Mouse (Mus musculus): Measurements from ENCODE around the gene Krtcap2.

Krtcap2 gene

DNA sequence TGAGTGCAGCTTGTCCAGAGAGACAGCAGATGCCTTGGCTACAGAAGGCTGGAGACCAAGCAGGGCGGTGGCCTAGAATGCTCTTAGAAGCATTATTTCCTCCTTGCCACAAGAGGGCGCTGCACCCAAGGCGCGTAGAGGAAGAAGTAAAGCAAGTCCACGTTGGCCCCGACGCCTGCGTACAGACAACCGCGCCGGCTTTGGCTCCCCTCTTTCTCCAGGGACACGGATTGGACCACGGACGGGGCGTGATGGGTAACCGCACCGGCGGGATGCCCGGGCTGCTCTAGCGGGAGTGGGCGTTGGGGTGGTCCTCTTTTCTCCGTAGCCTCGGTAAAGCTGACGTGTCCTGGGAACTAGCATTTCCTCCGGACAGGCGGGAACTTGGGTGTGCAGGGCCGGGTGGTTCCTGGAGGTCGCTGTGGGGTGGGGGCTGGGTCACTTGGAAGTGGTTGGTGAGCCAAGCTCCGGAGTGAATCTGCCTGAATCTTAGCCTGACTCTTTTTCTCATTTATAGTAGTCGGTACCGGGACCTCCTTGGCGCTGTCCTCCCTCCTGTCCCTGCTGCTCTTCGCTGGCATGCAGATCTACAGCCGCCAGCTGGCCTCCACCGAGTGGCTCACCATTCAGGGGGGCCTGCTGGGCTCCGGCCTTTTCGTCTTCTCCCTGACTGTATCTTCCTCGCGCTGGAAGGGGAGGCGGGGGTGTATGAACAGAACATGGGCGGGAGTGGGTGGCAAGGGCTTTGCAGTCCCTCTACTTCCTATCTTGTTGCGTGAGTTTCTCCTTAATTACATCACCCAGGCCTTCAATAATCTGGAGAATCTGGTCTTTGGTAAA, 715 bp downstream of the Krtcap2 start, which contains the start of gene Trim46:
TSS of gene Trim46 (minus strand) at position 49 of the 840 bp plus-strand sequence.
- DNase-seq (ENCODE audit: low spot score): peak; percentile 90

DNA sequence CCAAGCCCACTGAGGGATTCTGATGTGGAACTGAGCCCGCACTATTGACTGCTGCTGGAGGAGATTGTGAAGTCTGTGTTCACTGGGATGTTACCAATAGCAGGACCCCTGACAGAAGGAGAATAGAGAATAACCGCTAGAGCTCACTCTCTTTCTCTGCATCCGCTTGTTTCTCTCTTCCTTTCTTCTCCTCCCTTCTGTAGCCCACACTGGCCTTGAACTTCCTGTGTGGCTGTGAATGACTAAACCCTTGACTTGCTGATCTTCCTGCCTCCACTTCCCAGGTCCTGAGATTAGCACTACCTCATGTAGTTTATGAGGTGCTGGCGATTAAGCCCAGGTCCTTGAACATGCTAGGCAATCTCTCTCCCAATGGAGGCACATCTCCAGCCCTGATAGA, 1.7 kb downstream of the Krtcap2 start:
- DNase-seq (ENCODE audit: low spot score): no peak

DNA sequence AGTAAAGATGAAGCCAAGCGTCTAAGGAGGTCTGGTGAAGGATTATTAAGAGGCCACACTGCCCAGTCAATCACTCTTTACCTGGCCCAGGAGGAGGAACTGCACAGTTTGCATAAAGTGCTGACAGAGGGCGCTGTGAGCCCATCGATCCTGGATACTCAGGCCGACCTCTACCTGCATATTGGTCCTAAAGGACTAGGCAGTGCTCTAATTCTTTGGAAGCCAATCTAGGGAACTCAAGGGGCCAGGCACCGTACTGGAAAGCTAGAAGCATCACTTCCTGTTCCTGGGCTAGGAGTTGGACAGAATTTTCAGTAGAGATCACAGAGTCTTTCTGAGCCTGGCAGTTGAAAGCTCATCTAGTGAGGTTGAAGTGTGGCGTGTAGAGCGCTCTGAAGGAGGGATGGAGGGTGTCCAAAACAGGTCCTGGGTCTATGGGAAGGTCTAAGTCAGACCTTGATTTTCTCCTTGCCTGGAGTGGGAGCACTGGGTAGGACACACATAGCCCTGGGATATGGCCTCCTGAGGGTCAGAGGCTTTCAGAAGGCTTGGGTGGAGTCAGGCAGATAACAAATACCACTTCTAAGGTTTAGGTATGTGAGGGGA, 4.8 kb downstream of the Krtcap2 start:
- peak; percentile 64 for DNase-seq (ENCODE audit: low spot score)

DNA sequence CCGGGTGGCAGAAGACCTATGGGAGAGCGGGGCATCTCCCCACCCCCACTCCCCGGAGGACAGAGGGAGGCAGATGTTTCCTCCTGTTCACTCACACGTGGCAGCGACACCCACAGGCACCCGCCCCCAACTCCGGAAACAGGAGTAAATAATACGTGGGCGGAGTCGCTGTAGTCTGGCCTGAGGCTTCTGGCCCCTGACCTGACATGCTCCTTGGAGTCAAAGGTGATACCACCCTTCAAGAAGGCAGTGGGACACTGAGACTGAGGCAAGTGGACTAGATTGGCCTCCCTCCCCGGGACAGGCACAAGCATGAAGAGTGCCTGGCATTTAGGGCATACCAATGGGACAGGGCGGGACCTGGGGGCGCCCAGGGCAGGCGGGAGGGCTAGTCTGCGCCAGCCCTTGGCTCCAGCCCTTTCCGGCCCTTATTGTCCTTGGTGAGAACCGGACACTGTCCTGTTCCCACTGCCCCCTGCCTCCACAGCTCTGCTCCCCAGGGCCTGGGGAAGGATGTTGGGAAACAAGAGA, 5.7 kb downstream of the Krtcap2 start:
- no peak for DNase-seq (ENCODE audit: low spot score)

DNA sequence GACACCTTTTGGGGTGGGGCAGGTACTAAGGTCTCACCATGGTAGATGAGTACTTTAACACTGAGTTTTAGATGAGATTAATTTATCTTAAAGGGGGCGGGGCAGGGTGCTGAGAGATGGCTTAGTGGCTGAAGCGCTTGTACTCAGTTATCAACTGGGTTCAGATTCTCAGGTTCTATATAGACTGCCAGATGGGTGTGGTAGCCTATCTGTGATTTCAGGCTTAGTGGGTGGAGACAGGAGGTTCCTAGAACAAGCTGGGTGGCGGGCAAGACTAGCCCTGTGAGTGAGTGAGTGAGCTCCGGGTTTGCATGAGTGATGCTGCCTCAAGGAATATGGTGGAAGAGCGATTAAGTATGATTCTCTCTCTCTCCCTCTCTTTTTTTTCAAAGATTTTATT, 9.2 kb downstream of the Krtcap2 start:
- DNase-seq (ENCODE audit: low spot score): no peak

DNA sequence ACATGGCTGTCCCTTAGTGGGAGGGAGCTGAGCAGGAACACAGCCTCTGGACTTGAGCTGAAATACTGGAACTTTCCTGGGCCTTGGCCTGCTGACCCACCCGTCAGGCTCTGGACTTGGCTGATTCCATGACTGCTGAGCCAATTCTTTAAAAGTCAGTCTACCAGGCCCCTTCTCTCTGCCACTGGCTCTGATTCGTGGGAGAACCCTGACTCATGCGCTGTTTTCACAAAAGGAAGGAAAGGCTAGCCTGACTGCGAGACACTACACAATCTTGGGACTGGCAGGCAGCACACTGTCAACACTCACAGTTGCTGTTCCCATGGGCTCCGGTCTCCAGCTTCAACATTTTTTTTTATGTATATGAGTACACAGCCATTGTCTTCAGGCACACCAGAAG, 10.4 kb downstream of the Krtcap2 start:
- DNase-seq (ENCODE audit: low spot score): no peak

DNA sequence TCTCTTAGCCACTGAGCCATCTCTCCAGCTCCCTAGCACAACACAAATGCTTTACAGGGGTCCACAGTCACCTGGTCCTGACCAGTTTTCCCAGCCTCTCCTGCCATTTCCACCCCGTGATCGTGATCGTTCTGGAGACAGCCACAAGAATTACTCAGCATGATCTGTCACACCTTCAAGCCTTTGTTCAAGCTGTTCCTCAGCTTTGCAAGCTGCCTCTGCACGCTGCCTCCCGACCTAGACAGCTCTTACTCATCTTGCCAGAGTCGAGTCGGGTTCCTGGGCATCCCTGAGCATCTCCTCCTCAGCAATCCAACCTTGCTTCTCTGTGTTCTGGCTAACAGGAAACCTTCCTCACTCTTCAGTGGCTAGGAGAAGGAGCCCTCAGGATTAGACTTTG, 13.3 kb downstream of the Krtcap2 start, which contains the start of gene Dpm3:
TSS of gene Dpm3 (plus strand) at position 283 of the 400 bp plus-strand sequence.
- DNase-seq (ENCODE audit: low spot score): no peak

DNA sequence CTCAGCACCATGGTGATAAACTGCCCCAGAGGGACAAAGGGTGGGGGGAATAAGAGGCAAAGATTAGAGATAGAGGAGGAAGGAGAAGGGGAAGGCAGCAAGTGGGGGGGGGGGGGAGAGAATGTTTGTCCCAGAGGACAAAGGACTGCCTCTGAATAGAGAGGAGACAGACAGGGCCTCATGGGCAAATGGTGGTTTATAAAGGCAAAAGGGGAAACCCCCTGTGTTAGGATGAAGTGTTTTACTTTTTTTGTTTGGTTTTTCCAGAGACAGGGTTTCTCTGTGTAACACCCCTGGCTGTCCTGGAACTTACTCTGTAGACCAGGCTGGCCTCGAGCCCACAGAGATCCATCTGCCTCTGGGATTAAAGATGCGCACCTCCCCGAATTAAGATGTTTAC, 14.4 kb downstream of the Krtcap2 start:
- DNase-seq (ENCODE audit: low spot score): no peak

DNA sequence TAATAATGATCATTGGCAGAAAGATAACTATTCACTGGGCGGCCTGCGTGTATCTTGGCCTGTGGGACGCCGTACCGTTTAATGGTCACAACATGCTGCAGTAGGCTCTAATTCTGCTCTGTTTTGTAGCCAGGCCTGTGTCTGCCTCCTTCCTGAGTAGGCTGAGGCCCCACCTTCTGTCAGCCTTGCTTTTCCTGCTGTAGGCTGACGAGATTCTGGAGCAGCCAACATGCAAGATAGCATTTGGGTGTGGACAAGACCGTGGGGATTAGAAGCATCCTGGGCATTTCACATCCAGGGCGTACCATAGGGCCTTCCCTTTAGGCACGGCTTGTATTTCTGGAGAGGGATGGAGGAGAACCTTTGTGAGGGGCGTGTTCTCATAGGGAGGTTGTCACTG, 16.7 kb downstream of the Krtcap2 start:
- no peak for DNase-seq (ENCODE audit: low spot score)

DNA sequence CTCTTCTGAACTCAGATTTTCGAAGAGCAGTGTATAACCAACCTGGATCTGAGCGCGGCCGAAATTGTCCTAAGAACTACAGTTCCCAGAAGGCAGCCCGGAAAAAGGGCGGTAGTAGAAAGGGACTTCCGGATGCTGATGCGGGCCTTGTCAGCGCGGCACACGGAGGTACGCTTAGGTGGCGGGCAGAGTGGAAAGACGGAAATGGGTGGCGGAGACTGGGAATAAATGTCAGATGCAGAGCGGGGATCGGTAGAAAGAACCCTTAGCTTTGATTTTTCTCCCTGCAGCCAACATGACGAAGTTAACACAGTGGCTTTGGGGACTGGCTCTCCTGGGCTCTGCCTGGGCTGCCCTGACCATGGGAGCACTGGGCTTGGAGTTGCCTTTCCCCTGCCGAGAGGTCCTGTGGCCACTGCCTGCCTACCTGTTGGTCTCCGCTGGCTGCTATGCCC, 20.7 kb downstream of the Krtcap2 start:
- DNase-seq (ENCODE audit: low spot score): peak; percentile 82

DNA sequence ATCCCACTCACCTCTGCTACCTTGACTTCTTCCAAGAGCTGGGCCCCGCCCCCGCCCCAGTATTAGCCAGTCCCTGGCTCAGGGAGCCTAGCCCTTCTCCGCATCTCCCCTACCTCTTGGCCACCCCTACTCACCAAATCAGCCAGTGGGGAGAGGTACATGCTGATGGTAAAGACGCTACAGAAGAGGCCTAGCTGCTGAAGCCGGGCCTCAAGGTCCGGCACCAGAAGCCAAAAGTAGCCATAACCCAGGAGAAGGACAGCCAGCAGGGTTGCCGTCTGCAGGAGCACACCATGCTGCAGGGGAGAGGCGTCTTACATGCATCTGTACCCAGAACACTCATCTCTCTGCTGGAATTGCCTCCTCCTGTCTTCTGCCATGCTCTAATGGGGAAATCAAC, 23.1 kb downstream of the Krtcap2 start:
- DNase-seq (ENCODE audit: low spot score): no peak

DNA sequence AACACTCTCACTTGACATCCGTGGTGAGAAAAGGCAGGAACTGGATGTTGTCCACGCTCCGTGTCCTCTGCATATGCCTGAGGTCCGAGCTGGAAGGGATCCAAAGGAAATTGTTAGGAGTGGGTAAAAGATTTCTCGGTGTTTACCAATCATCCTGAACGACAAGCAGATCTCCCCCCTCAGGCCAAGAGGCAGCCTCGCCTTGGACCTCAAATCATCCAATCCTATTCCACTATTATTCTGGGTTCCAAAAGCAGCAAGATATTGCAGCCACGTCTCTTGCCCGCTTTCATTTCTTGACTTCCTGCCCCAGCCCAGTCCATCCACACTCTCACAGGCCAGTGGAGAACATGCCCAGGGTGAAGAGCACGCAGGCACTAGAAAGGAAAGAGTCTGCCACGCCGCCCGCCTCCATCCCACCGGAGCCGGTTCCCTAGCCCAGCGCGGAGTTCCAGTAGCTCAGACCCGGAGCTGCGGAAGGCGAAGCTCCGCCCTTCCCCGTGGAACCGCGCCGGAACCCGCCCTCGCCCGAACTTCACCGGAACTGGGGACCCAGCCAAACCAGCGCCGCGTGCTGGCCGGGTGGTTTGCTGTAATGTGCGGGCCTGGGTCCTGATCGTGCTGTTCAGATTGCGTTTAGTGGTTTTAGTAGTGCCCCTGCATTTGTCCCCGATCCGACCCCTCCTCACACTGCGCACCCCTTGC, 24.4 kb downstream of the Krtcap2 start, which contains the start of gene Slc50a1:
TSS of gene Slc50a1 (minus strand) at position 520 of the 705 bp plus-strand sequence.
- DNase-seq (ENCODE audit: low spot score): peak; percentile 80

DNA sequence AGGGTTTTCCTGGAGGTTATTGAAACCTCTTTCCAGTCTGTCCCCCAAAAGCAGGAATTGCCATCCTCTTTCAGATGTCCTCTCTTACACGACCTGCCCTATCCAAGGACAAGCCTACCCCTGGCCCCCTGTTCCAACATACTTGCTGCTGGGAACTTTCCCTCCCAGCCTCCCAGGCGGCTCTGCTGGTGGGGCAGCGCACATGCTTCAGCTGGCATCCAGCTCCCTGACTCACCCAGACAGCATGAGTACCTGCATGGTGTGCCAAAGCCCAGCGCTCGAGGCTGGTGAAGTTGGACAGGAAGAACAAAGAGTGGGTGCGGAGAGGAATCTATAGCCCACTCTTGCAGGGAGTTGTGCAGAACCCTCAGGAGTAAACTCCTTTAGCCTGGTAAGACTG, 25.1 kb downstream of the Krtcap2 start:
- DNase-seq (ENCODE audit: low spot score): peak; percentile 71

DNA sequence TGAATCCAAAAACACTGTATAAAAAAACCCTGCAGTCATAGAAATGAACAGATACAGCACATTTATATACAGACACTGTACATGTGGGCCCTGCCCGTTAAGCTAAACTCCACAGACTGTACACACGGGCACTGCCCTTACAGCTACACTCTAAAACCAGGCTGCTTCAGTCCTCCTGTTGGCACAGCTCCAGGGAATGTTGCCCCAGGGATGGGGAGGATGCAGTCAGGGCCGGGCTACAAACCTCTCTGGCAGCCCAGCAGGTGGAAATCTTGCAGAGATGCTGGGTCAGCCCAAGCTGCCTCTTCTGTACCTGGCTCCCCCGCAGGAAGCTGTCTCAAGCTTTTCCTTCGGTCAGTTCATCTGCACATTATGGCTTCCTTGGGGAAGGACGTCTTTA, 26.0 kb downstream of the Krtcap2 start:
- no peak for DNase-seq (ENCODE audit: low spot score)

DNA sequence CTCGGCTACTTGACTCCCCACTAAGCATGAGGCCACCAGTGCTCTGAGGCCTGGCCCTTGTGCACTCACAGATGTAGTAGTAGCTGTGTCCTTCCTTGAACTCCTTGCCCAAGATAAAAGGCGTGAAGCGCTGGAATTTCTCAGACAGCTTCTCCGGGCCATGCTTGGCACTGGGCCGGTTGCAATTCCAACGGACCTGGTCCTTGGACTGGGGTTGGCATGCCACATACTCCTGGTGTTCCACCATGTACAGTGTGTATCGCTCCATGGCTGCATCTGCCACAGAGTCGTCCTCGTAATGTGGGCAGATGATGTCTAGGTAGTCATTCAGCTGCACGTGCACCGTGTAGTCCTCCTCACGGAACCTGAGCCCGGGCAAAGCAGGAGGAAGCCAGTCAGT, 30.3 kb downstream of the Krtcap2 start:
- no peak for DNase-seq (ENCODE audit: low spot score)

DNA sequence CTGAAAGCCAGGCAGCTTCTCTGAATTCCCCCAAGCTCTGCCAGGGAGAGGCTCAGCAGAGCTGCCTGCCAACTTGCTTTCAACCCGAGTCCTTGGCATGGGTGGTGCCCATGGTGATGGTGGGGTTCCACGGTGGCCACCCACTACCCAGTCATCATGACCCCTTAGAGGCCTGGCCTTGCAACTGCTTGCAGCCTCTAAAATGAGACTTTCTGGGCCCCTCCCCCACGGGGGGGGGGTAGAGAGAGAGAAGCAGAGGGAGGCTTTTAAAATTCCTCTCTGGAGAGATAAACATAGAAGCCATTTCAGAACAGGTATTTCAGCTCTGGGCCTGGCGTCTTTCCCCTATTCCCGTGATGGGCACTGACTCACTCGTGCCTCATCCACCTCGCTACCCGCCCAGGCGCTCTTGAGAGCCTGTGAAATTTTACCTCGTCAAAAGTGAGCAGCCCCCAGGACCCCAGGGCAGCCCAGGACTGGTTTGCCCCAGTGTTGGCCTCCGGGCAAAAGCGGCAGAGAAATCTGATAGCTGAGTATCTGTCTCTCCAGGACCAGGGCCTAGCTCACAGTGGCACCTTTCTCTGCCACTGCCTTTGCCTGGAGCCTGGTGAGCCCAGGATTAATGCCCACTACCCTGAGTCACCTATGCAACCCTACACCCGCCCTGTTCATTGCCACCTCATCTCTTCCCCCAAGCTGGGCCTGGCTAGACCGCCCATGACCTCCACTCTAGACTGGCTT, 31.7 kb downstream of the Krtcap2 start:
- peak; percentile 37 for DNase-seq (ENCODE audit: low spot score)

DNA sequence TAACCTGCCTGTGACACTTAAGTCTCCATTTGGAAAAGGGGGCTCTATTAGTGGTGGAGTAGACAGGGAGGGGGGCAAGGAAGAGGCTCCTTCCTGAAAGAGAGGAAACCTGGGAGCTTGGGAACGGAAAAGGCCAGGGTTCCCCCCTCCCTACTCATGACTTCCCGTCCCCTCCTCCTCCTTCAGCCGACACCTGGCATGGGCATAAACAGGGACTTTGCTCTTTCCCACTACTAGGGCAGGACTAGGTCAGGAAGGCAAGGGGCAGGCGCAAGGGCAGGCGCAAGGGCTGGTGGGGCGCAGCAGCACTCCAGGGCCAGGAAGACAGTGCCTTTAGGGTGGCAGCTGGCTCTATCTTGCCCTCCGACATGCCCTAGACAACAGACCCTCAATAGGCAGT, 32.3 kb downstream of the Krtcap2 start:
- no peak for DNase-seq (ENCODE audit: low spot score)

DNA sequence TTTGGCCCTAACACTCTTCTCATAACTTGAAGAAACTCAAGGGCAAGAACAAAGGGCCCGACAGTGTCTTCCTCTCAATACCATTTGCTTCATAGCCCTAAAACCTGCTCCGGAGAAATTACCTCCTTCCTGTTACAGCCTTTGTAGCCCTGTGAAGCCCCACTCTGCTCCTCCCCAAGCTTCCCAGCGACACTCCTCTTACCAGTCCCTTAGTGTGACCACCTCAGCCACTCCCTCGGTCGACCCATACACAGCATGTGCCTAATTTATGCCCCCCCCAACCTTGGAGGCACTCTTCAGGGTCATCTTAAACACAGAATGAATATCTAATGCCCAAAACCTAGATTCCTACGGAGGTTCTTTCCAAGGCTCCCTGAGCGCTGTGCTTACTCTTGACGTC, 32.9 kb downstream of the Krtcap2 start:
- no peak for DNase-seq (ENCODE audit: low spot score)

DNA sequence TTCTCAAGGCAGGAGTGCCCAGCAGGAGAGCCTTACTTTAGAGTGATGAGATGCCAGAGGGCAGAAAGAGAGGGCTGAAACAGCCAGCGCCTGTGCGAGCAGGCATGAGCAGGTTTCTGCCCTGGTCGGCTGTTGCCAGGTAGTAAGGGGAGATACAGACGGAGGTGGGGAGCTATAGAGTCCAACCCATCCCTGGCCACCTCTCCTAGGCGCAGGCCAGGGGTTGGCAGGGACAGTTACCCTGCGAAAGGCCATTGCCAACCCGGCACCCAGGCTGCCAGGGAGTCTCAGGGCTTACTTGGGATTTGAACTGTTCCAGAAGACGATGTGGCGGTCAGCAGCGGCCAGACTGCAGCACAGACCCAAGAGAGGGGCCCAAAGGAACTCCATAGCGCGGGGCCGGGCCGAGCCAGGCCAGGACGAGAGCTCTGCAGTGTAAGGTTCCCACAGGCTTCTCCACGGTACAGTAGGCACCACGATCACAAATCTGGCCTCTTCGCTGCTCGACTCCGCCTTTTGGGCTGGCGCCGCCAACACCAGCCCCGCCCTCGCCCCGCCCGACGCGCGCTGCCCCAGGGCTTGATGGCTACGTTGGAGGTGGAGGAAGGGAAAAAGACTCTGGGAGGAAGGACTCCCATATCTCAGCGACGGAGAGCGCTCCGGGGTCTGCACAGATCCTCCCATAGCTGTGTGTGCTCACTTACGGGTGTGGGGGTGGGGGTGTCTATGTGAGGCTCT, 33.6 kb downstream of the Krtcap2 start:
- DNase-seq (ENCODE audit: low spot score): peak; percentile 85

DNA sequence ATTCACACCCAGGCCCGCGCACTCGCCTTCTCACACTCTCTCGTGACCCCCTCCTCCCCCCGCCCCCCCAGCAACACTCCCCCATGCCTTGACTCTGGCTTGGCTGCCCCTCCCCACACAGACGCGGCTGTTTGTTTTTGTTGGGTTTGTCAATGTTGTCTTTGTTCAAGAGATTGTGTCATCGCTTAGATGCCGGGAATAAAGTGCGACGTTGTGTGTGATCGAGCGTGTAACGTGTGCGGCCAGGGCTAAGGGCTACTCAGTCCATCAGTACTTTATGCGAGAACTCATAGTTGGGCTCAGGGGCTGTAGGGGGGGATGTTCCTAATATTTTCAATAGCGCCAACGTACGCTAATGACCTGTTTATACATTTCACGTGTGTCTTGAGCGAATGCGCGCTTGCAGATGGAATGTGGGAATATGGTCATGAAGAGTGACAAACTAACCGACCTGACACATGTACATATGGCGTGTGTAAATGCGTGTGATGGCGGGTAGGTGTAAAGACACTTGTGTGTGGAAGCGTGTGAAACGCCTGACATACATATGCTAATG, 34.4 kb downstream of the Krtcap2 start:
- peak; percentile 76 for DNase-seq (ENCODE audit: low spot score)

All from layer of hippocampus, adult 11-12 months (tissue).